ENCODE assay signal across 16 mouse cellular contexts in the genomic region with DNA sequence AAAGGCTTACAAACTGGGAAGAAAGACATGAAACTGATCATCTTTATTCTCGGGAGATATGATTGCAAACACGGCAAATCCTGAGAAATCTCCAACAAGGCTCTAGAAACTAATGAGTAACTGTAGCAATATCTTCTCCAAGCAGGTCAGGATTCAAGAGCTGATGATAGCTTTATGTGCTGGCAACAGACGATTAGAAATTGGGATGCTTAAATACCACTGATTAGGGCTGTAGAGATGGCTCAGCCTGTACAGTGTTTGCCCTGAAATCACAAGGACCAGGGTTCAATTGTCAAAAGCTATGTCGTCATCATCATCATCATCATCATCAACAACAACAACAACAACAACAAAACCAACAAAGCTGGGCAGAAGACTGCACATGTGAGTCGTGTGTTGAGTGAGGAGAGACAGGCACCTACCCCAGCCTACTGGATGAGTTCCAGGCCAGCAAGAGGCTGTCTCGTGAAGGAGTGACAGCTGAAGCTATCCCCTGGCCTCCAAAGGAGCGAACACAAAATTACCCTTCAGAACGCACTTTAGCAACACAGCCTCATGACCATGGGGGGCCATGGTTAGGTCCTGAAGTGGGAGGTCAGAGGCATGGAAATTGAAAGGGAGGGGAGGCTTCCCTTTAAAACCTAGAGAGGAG.
DNase-seq lines count a peak whose midpoint lies in the region; ATAC-seq and TF ChIP-seq lines count a peak whose summit lies in the region.
"Had no signal": no experiment of that assay in that cellular context is flagged by ENCODE, and none has a peak within 500 bp of the region (broad histone marks: within the 10 kb centered on the region; RNA-seq: fewer than 3 reads in every experiment).

No protein-coding gene starts in this region.

- peak; percentile 28 to 29 for DNase-seq in cerebellum, postnatal 14 days
- peak; percentile 6 for DNase-seq in R1 (ENCODE audit: low read depth, low spot score)
- peak; percentile 22 for DNase-seq in brain, embryonic 14.5 days (ENCODE audit: low read depth)
- DNase-seq in gastrocnemius, postnatal 10 days: no peak
- DNase-seq: adrenal gland, adult 8-10 months; adrenal gland, postnatal 14 days; adrenal gland, postnatal 36 days; cerebellum, adult 11-12 months; cerebellum, adult 8-10 months; cerebellum, adult 9-11 months; cerebellum, postnatal 36 days; embryo, embryonic 11 days had no signal

- TF ChIP-seq POLR2A in brain, embryonic 14.5 days (IDR thresholded peaks at IDR 0.05; ENCODE audit: borderline replicate concordance, extremely low read depth, insufficient read depth, insufficient read length, poor library complexity, severe bottlenecking): no peak

- no peak for TF ChIP-seq CTCF in brain, embryonic 14.5 days (IDR thresholded peaks at IDR 0.05; ENCODE audit: borderline replicate concordance, extremely low read depth, insufficient read depth, insufficient read length)

- no peak for ATAC-seq in cerebellum, adult (ENCODE audit: insufficient number of reproducible peaks, low FRiP score, low TSS enrichment)
- ATAC-seq: activated CD4-positive, CD25-positive, alpha-beta regulatory T cell, adult 4 months; forebrain, embryonic 14.5 days; forebrain, embryonic 16.5 days had no signal
